Mouse (Mus musculus) kidney, embryonic 15.5 days (tissue): Measurements from ENCODE around the gene Olfr642. TPM values are rescaled to one million over a fixed set of nuclear protein-coding genes. Genes with fewer than 3 reads are reported as not detected.

Experiments
- ATAC-seq: fragments of 200-750 bp; cut with Nextera tagmentation; replicated peaks from 2 replicates; pipeline ENCODE4 v1.8.0; 2017; ENCODE audit warnings: moderate TSS enrichment; ENCODE audit not compliant: low FRiP score
- H3K27ac ChIP-seq: fragments of 300-500 bp; sonication (generic); 2 replicates; pipeline ENCODE4 v1.5.1; 2015; ENCODE audit warnings: mild to moderate bottlenecking, inconsistent platforms
- H3K27me3 ChIP-seq: fragments of 300-500 bp; sonication (generic); 2 replicates; pipeline ENCODE4 v1.6.1; 2015; ENCODE audit warnings: inconsistent platforms
- H3K36me3 ChIP-seq: fragments of 300-500 bp; sonication (generic); 2 replicates; pipeline ENCODE4 v1.6.1; 2015; ENCODE audit warnings: inconsistent platforms
- H3K4me1 ChIP-seq: fragments of 300-500 bp; sonication (generic); 2 replicates; pipeline ENCODE4 v1.6.1; 2015; ENCODE audit warnings: inconsistent platforms
- H3K4me2 ChIP-seq: fragments of 300-500 bp; sonication (generic); 2 replicates; pipeline ENCODE4 v1.6.1; 2015; ENCODE audit warnings: moderate library complexity, mild to moderate bottlenecking, inconsistent platforms
- H3K4me3 ChIP-seq: fragments of 300-500 bp; sonication (generic); replicated peaks from 2 replicates; pipeline ENCODE4 v1.5.1; 2015; ENCODE audit warnings: mild to moderate bottlenecking, inconsistent platforms
- H3K9ac ChIP-seq: fragments of 300-500 bp; sonication (generic); 2 replicates; pipeline ENCODE4 v1.6.1; 2015; ENCODE audit warnings: mild to moderate bottlenecking, inconsistent platforms
- H3K9me3 ChIP-seq: fragments of 300-500 bp; sonication (generic); replicated peaks from 2 replicates; pipeline ENCODE4 v1.6.1; 2016; ENCODE audit warnings: inconsistent platforms
- polyA plus RNA-seq: library from polyadenylated mRNA; unstranded; fragments of >200 nt; fragmentation: Nextera tagmentation; extraction: Ambion mirVana; gene quantifications from 2 replicates; pipeline ENCODE4 v1.2.1, GENCODE M21; 2015

Gene Olfr642
- polyA plus RNA-seq, 1 experiment from 2014 or later: not detected

- Histone ChIP-seq H3K27me3 (no peaks in the 10 kb centered on the region), H3K4me2 (no peak within 1 kb of the TSS), H3K4me1 (no peaks in the 10 kb centered on the region), H3K36me3 (no peaks in the 10 kb centered on the region), H3K27ac (no peak within 1 kb of the TSS), H3K4me3 (no peak within 1 kb of the TSS), H3K9ac (no peak within 1 kb of the TSS), H3K9me3 (no peaks in the 10 kb centered on the region)
- no peak for ATAC-seq
These were observed 54.0 kb downstream of the Olfr642 start, which contains the start of gene Olfr638 for GRCm38 (mm10) chr7:103998446-103998845. Olfr638 (plus strand) TSS chr7:103998746.

Other genes with a start within 250 kb of the Olfr642 start
- 2,879 and 3,105 TPM in 2 replicates for gene Hbb-bt, start 238.7 kb downstream of the Olfr642 start, polyA plus RNA-seq
- gene Hbb-bs, start 224.6 kb downstream of the Olfr642 start, polyA plus RNA-seq: 7,996 and 8,703 TPM in 2 replicates
- not detected in 2 replicates for gene Hbb-bh2, start 212.1 kb downstream of the Olfr642 start, polyA plus RNA-seq
- 1.8 and 2.3 TPM in 2 replicates for gene Hbb-bh1, start 209.5 kb downstream of the Olfr642 start, polyA plus RNA-seq
- gene Hbb-y, start 199.4 kb downstream of the Olfr642 start, polyA plus RNA-seq: 188 and 278 TPM in 2 replicates
- not detected in 2 replicates for gene Olfr66, start 166.4 kb downstream of the Olfr642 start, polyA plus RNA-seq
- not detected in 2 replicates for gene Olfr64, start 158.2 kb downstream of the Olfr642 start, polyA plus RNA-seq
- gene Olfr65, start 149.2 kb downstream of the Olfr642 start, polyA plus RNA-seq: not detected in 2 replicates
- gene Olfr631, start 123.8 kb downstream of the Olfr642 start, polyA plus RNA-seq: not detected in 2 replicates
- not detected in 2 replicates for gene Olfr632, start 118.3 kb downstream of the Olfr642 start, polyA plus RNA-seq
- not detected in 2 replicates for gene Olfr633, start 108.2 kb downstream of the Olfr642 start, polyA plus RNA-seq
- gene Olfr635, start 81.5 kb downstream of the Olfr642 start, polyA plus RNA-seq: not detected in 2 replicates
- not detected in 2 replicates for gene Olfr638, start 53.9 kb downstream of the Olfr642 start, polyA plus RNA-seq
- gene Olfr639, start 35.4 kb downstream of the Olfr642 start, polyA plus RNA-seq: 0.03 TPM in 1 of 2 replicates, not detected in the other
- not detected in 2 replicates for gene Olfr640, start 27.1 kb downstream of the Olfr642 start, polyA plus RNA-seq
- gene Olfr641, start 17.2 kb downstream of the Olfr642 start, polyA plus RNA-seq: not detected in 2 replicates
- gene 4930516K23Rik, start 8.8 kb upstream of the Olfr642 start, polyA plus RNA-seq: not detected in 2 replicates
- gene Olfr644, start 19.2 kb upstream of the Olfr642 start, polyA plus RNA-seq: not detected in 2 replicates
- not detected in 2 replicates for gene Olfr645, start 32.8 kb upstream of the Olfr642 start, polyA plus RNA-seq
- not detected in 2 replicates for gene Olfr646, start 52.2 kb upstream of the Olfr642 start, polyA plus RNA-seq
- not detected in 2 replicates for gene Ubqln5, start 77.2 kb upstream of the Olfr642 start, polyA plus RNA-seq
- not detected in 2 replicates for gene Olfr643, start 84.7 kb upstream of the Olfr642 start, polyA plus RNA-seq
- gene Ubqln3, start 90.6 kb upstream of the Olfr642 start, polyA plus RNA-seq: not detected in 2 replicates
- not detected in 2 replicates for gene Ubqlnl, start 97.9 kb upstream of the Olfr642 start, polyA plus RNA-seq
- gene Olfm5, start 112.2 kb upstream of the Olfr642 start, polyA plus RNA-seq: not detected in 2 replicates
- 0.10 and 0.14 TPM in 2 replicates for gene Olfr648, start 130.7 kb upstream of the Olfr642 start, polyA plus RNA-seq
- gene Olfr649, start 143.3 kb upstream of the Olfr642 start, polyA plus RNA-seq: not detected in 2 replicates
- 1.9 and 2.2 TPM in 2 replicates for gene Trim6, start 166.1 kb upstream of the Olfr642 start, polyA plus RNA-seq
- gene Trim34a, start 191.8 kb upstream of the Olfr642 start, polyA plus RNA-seq: 2.0 and 2.1 TPM in 2 replicates
- gene Trim5, start 235.4 kb upstream of the Olfr642 start, polyA plus RNA-seq: 0.30 and 0.38 TPM in 2 replicates